Mouse (Mus musculus): ENCODE data around the gene Fyb. TPM values are rescaled to one million over a fixed set of nuclear protein-coding genes. Genes with fewer than 3 reads are reported as not detected.

The Fyb gene
- polyA plus RNA-seq, 1 experiment = 5.7 TPM

DNA sequence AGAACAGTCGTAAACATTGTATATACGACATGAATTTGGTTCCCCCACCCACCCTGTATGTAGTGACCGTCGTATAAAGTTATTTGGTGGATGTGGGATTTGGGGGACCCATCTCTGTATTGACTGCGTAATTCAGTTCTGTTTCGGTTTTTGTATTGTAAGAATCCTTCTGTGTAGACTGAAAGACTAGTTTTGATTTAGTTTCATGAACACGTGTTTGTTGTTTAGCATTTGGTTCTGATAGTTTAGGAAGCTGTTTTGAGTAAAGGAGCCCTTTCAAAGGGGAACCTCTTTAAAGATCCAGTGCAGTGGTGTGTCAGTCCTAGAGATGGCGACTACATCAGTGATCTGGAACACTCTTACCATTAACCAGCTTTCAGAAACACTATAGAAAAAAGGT is 187.0 kb downstream of the Fyb start:
- peak overlapping the region; percentile 44 for H3K27ac ChIP-seq (ENCODE audit: insufficient read depth, low read length)
- TF ChIP-seq CTCF (IDR thresholded peaks at IDR 0.05; ENCODE audit: borderline replicate concordance, insufficient read depth, low read length) = no peak
- TF ChIP-seq POLR2A (IDR thresholded peaks at IDR 0.05; ENCODE audit: low read depth, low read length) = no peak
- H3K4me3 ChIP-seq (ENCODE audit: insufficient read depth, low read length) = peak overlapping the region; percentile 95
- peaks cover 13% of the 10 kb centered on the region for H3K4me1 ChIP-seq (ENCODE audit: control insufficient read depth, insufficient read depth, low read length)

DNA sequence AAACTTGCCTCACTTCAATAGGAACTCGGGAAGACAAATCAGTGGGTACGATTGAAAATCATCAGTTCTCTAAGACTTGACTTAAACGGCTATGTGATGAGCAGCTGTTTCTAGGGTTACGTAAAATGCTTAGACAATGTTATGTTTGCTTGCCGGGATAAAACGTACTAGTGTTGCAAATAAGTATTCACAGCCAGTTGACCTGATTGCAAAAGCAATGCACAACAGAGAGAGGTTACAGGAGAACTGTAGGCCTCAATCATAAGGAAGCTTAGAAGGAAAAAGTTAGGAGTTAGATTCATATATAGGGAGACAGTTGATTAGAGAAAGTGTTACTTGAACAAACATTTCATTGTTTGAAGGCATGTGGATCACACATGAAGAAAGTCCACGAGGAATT is 187.7 kb downstream of the Fyb start:
- Histone ChIP-seq H3K4me3 (ENCODE audit: insufficient read depth, low read length) (peak overlapping the region; percentile 70), H3K4me1 (ENCODE audit: control insufficient read depth, insufficient read depth, low read length) (peaks cover 19% of the 10 kb centered on the region), H3K27ac (ENCODE audit: insufficient read depth, low read length) (peak overlapping the region; percentile 55; the same call in 1 of the 2 replicates)
- TF ChIP-seq POLR2A (IDR thresholded peaks at IDR 0.05; ENCODE audit: low read depth, low read length) = no peak
- no peak for TF ChIP-seq CTCF (IDR thresholded peaks at IDR 0.05; ENCODE audit: borderline replicate concordance, insufficient read depth, low read length)

DNA sequence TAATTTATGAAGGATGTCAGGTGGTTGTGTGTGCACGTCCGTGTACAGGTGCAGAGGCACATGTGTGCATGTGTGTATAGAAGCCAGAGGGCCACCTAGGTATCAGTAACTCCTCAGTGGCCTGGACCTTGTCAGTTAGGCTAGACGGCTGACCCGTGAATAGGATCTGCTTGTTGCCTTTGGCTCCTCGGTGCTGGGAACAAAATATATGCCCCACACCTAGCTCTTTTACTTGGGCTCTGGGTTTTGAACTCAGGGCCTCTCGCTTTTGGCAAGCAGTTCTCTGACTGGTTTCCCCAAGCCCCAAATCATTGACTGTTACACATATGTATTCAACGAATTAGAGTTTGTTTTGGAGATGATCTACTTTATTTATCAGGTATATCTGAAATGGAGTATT is 188.6 kb downstream of the Fyb start:
- H3K4me3 ChIP-seq (ENCODE audit: insufficient read depth, low read length) = peak overlapping the region; percentile 70
- 0 out of 2 replicates have a peak overlapping the region, but pooled peaks have one; percentile 22 for H3K27ac ChIP-seq (ENCODE audit: insufficient read depth, low read length)
- TF ChIP-seq CTCF (IDR thresholded peaks at IDR 0.05; ENCODE audit: borderline replicate concordance, insufficient read depth, low read length) = no peak
- no peak for TF ChIP-seq POLR2A (IDR thresholded peaks at IDR 0.05; ENCODE audit: low read depth, low read length)
- peaks cover 19% of the 10 kb centered on the region for H3K4me1 ChIP-seq (ENCODE audit: control insufficient read depth, insufficient read depth, low read length)

Other genes starting within 250 kb of the Fyb start
- 59.1 and 86.6 TPM in 2 replicates for gene Dab2, start 223.1 kb upstream of the Fyb start, polyA plus RNA-seq (2011; ENCODE audit: insufficient read length, low read depth, missing spikeins)
- gene C9, start 77.5 kb upstream of the Fyb start, polyA plus RNA-seq (2011; ENCODE audit: insufficient read length, low read depth, missing spikeins) = not detected in 2 replicates
- 46.7 and 66.7 TPM in 2 replicates for gene Rictor, start 185.5 kb downstream of the Fyb start, polyA plus RNA-seq (2011; ENCODE audit: insufficient read length, low read depth, missing spikeins)

Data from embryonic fibroblast, embryonic 13.5 days (primary cell).